Mouse (Mus musculus) forebrain, postnatal 0 days (tissue): ENCODE data around the gene Chrd. TPM values are rescaled to one million over a fixed set of nuclear protein-coding genes. Genes with fewer than 3 reads are reported as not detected.
A peak's percentile ranks its signal among the peaks of the same experiment; 100 is the strongest.

Experiments
- ATAC-seq: fragments of 200-750 bp; cut with Nextera tagmentation; 2 replicates; pipeline ENCODE4 v1.8.0; 2017; ENCODE audit warnings: mild to moderate bottlenecking, moderate library complexity
- DNase-seq: peaks from one replicate; pipeline ENCODE4 v3.0.0-alpha.2; 2015
- H3K27ac ChIP-seq: fragments of 300-500 bp; sonication (generic); 2 replicates; pipeline ENCODE4 v1.5.1; 2014; ENCODE audit warnings: low read depth, mild to moderate bottlenecking, antibody characterized with exemption, low read length, moderate library complexity, mixed read lengths
- H3K27me3 ChIP-seq: fragments of 300-500 bp; sonication (generic); 2 replicates; pipeline ENCODE4 v1.6.1; 2014; ENCODE audit warnings: mild to moderate bottlenecking, low read length, mixed read lengths; ENCODE audit not compliant: insufficient read depth
- H3K36me3 ChIP-seq: fragments of 300-500 bp; sonication (generic); 2 replicates; pipeline ENCODE4 v1.6.1; 2014; ENCODE audit warnings: mild to moderate bottlenecking, moderate library complexity; ENCODE audit not compliant: insufficient read depth
- H3K4me1 ChIP-seq: fragments of 300-500 bp; sonication (generic); 2 replicates; pipeline ENCODE4 v1.6.1; 2014; ENCODE audit warnings: antibody characterized with exemption; ENCODE audit not compliant: insufficient read depth
- H3K4me2 ChIP-seq: fragments of 300-500 bp; sonication (generic); 2 replicates; pipeline ENCODE4 v1.6.1; 2014; ENCODE audit warnings: low read depth, mild to moderate bottlenecking, moderate library complexity
- H3K4me3 ChIP-seq: fragments of 300-500 bp; sonication (generic); 2 replicates; pipeline ENCODE4 v1.5.1; 2014; ENCODE audit warnings: low read depth, low read length, mixed read lengths
- H3K9ac ChIP-seq: fragments of 300-500 bp; sonication (generic); 2 replicates; pipeline ENCODE4 v1.6.1; 2014; ENCODE audit warnings: mild to moderate bottlenecking
- H3K9me3 ChIP-seq: fragments of 300-500 bp; sonication (generic); 2 replicates; pipeline ENCODE4 v1.6.1; 2016; ENCODE audit warnings: low read length
- CTCF ChIP-seq: sonication (generic); IDR thresholded peaks from 2 replicates; pipeline ENCODE4 v1.5.1; 2016; ENCODE audit warnings: antibody characterized with exemption, control low read depth, low read depth
- WGBS: fragments of 180-500 bp; shearing (Covaris S2); extraction: QIAGEN DNeasy Blood & Tissue Kit; methylation state at CpG from one replicate; pipeline ENCODE4 v1.1.7; 2014; 5-methylcytosine and 5-hydroxymethylcytosine counted together
- polyA plus RNA-seq: library from polyadenylated mRNA; unstranded; fragments of >200 nt; fragmentation: Nextera tagmentation; extraction: Ambion mirVana; gene quantifications from 2 replicates; pipeline ENCODE4 v1.2.1, GENCODE M21; 2015
- total RNA-seq: library from RNA; depleted of rRNA; stranded (reverse); fragments of >200 nt; gene quantifications from 2 replicates; pipeline ENCODE4 v1.2.3, GENCODE M21; 2014

Chrd gene
- total and polyA plus RNA-seq, 2 experiments from 2014 or later: 3.4 to 15.8 TPM

DNA sequence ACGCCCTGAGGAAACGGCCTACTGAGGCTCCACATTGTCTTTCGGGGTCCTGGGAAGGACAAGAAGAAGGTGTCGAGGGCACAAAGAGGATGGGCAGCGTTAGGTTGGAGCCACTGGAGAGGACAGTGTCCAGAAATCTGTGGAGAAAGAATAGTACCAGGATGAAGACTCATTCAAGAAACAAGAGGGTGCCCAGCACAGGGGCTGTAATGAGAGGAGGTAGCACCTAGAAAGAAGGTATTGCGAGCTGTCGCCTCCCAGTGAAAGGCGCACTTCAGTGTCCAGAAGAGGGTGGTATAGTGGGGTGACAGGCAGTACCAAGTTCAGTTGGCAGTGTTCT, 16.1 kb upstream of the Chrd start:
- H3K27ac ChIP-seq: peak overlapping the region; percentile 94
- DNase-seq: no peak

DNA sequence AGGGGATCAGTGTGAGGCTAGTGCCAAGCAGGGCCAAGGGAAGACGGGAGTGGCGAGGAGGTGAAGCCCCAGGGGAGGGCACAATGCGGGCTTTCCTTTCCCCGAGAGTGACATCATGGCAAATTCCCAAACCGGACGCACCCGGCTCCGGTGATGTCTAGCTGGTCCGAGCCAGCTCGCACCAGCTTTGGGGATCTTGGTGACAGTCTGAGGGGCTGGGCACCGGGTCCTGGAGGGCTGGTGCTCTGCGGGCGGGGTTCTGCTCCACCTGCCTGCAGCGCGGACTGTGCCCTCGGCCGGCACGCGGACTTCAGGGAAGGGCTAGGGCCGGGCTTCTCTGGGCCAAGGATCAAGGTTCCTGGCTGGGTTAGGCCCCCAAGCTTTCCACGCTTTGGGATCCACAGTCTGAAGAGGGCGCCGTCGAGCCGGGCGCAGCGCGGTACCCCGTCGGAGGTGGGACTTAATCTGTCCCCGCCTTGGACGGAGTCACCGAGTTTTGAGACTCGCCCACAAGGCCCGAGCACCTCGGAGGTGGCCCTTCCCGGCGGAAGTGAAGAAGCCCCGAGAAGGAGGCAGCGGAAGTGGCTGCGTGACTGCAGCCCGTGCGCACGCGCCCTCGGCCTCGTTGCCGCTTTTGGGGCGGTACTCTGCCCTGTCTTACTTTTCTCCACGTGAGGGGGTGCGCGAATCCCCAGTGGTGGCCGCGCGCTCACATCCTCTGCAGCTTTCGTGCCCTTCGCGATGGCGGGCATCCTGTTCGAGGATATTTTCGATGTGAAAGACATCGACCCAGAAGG, 15.5 kb upstream of the Chrd start, which contains the start of the genes Polr2h and Clcn2:
TSS of gene Polr2h (plus strand) at position 485 of the 797 bp plus-strand sequence.
TSS of gene Clcn2 (minus strand) at position 566 of the 797 bp plus-strand sequence.
- WGBS: 2% methylated on average over 62 of the region's 62 CpGs
- TF ChIP-seq CTCF: peak; percentile 66
- Histone ChIP-seq H3K4me3 (peak within 1 kb of the TSS; percentile 69), H3K9ac (peak within 1 kb of the TSS; percentile 84), H3K9me3 (no peaks in the 10 kb centered on the region), H3K27me3 (no peaks in the 10 kb centered on the region), H3K36me3 (peaks cover 25% of the 10 kb centered on the region), H3K27ac (peak within 1 kb of the TSS; percentile 94), H3K4me1 (peaks cover 14% of the 10 kb centered on the region), H3K4me2 (peak within 1 kb of the TSS; percentile 84)
- ATAC-seq (peak; percentile 91), DNase-seq (peak; percentile 96)

More for the DNA sequence above, 16.1 kb upstream of the Chrd start:
- Histone ChIP-seq H3K9ac (peak overlapping the region; percentile 84), H3K9me3 (no peaks in the 10 kb centered on the region), H3K27me3 (no peaks in the 10 kb centered on the region), H3K4me2 (peak overlapping the region; percentile 84), H3K36me3 (peaks cover 24% of the 10 kb centered on the region), H3K4me3 (peak overlapping the region; percentile 69), H3K4me1 (peaks cover 14% of the 10 kb centered on the region)
- no peak for ATAC-seq
- TF ChIP-seq CTCF: no peak
- WGBS: 3% methylated on average over 8 of the region's 8 CpGs

- Histone ChIP-seq H3K36me3 (peaks cover 22% of the 10 kb centered on the region), H3K4me1 (peaks cover 14% of the 10 kb centered on the region), H3K4me3 (peak overlapping the region; percentile 69), H3K4me2 (peak overlapping the region; percentile 84), H3K9me3 (no peaks in the 10 kb centered on the region), H3K27ac (0 out of 2 replicates have a peak overlapping the region, but pooled peaks have one; percentile 29), H3K27me3 (no peaks in the 10 kb centered on the region), H3K9ac (peak overlapping the region; percentile 84)
- 2% methylated on average over 18 of the region's 18 CpGs for WGBS
- no peak for TF ChIP-seq CTCF
- ATAC-seq (peak; percentile 8), DNase-seq (no peak)
These were observed 14.8 kb upstream of the Chrd start for GRCm38 (mm10) chr16:20717978-20718670.

GRCm38 (mm10) chr16:20721808-20722207, 11.1 kb upstream of the Chrd start:
- Histone ChIP-seq H3K9me3 (no peaks in the 10 kb centered on the region), H3K4me3 (no peak overlapping the region), H3K27ac (no peak overlapping the region), H3K9ac (no peak overlapping the region), H3K4me1 (peaks cover 4% of the 10 kb centered on the region; the same call in 1 of the 2 replicates), H3K36me3 (peaks cover 18% of the 10 kb centered on the region), H3K27me3 (no peaks in the 10 kb centered on the region), H3K4me2 (no peak overlapping the region)
- WGBS: 89% methylated on average over 10 of the region's 10 CpGs
- TF ChIP-seq CTCF: no peak
- DNase-seq: no peak
- no peak for ATAC-seq

- Histone ChIP-seq H3K27ac (no peak overlapping the region), H3K4me1 (peaks cover 4% of the 10 kb centered on the region; the same call in 1 of the 2 replicates), H3K36me3 (peaks cover 18% of the 10 kb centered on the region), H3K9ac (no peak overlapping the region), H3K4me2 (no peak overlapping the region), H3K4me3 (no peak overlapping the region), H3K9me3 (no peaks in the 10 kb centered on the region), H3K27me3 (no peaks in the 10 kb centered on the region)
- TF ChIP-seq CTCF: no peak
- DNase-seq (no peak), ATAC-seq (no peak)
- WGBS: 89% methylated on average over 4 of the region's 4 CpGs
These were observed 10.2 kb upstream of the Chrd start for GRCm38 (mm10) chr16:20722736-20723135.

GRCm38 (mm10) chr16:20723247-20723646, 9.7 kb upstream of the Chrd start:
- H3K27me3 ChIP-seq: no peaks in the 10 kb centered on the region
- ATAC-seq (no peak), DNase-seq (no peak)
- peaks cover 4% of the 10 kb centered on the region; the same call in 1 of the 2 replicates for H3K4me1 ChIP-seq
- H3K9ac ChIP-seq: no peak overlapping the region
- no peak overlapping the region for H3K4me3 ChIP-seq
- H3K9me3 ChIP-seq: no peaks in the 10 kb centered on the region
- H3K4me2 ChIP-seq: no peak overlapping the region
- 69% methylated on average over 4 of the region's 4 CpGs for WGBS
- TF ChIP-seq CTCF: no peak
- H3K36me3 ChIP-seq: peaks cover 18% of the 10 kb centered on the region
- no peak overlapping the region for H3K27ac ChIP-seq

DNA sequence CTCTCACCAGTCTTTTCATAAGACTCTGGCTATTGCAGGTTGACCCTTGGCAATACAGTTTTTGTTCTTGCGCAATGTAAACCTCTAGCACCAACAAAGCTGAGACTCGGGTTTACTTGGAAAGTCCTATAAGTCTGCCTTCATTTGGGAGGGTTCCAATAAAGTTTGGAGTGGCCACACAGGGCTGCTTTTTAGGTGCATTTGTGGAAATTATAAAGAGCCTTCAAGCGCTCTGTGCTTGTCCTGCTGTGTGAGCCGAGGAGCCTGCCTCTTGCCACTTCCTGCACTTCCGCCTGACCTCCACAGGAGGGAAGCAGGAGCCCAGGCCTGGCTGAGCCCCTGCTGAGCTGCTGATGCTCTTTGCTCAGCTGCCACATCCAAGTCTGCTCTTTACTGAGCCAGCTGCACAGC, 8.6 kb upstream of the Chrd start:
- Histone ChIP-seq H3K36me3 (peaks cover 18% of the 10 kb centered on the region), H3K9ac (no peak overlapping the region), H3K27ac (no peak overlapping the region), H3K9me3 (no peaks in the 10 kb centered on the region), H3K27me3 (no peaks in the 10 kb centered on the region), H3K4me2 (no peak overlapping the region), H3K4me3 (no peak overlapping the region), H3K4me1 (no peaks in the 10 kb centered on the region)
- ATAC-seq: peak; percentile 87
- DNase-seq: peak; percentile 60
- TF ChIP-seq CTCF: peak; percentile 78
- 36% methylated on average over 5 of the region's 5 CpGs for WGBS
